Mouse (Mus musculus): ENCODE measurements around the gene 2510039O18Rik.

2510039O18Rik gene

GRCm38 (mm10) chr4:147993571-147994095, 52.9 kb downstream of the 2510039O18Rik start:
- no peak for DNase-seq (ENCODE audit: low spot score)

GRCm38 (mm10) chr4:147995311-147995710, 54.6 kb downstream of the 2510039O18Rik start:
- DNase-seq (ENCODE audit: low spot score), result no peak
